Mouse (Mus musculus): ENCODE measurements at regions not wholly inside any gene's neighbourhood (a gene's known extent, or its start where the extent isn't known, plus 50 kb on each side); places are given as distances from the start of the nearest gene placed in this dataset.

- TF ChIP-seq TAL1 (conservative IDR thresholded peaks at IDR 0.05; ENCODE audit: low read depth, low read length) (no peak), CTCF (IDR thresholded peaks at IDR 0.05; ENCODE audit: low read depth, low read length) (no peak)
Measured at GRCm38 (mm10) chr13:118981196-118981810, 311.7 kb downstream of the Fgf10 start.
